Mouse (Mus musculus) cerebellum, adult 8-10 months (tissue): ENCODE data around the gene Amotl2.

ENCODE experiments used
- DNase-seq: peaks from one replicate; pipeline ENCODE4 v3.0.0; 2022

Amotl2 gene

DNA sequence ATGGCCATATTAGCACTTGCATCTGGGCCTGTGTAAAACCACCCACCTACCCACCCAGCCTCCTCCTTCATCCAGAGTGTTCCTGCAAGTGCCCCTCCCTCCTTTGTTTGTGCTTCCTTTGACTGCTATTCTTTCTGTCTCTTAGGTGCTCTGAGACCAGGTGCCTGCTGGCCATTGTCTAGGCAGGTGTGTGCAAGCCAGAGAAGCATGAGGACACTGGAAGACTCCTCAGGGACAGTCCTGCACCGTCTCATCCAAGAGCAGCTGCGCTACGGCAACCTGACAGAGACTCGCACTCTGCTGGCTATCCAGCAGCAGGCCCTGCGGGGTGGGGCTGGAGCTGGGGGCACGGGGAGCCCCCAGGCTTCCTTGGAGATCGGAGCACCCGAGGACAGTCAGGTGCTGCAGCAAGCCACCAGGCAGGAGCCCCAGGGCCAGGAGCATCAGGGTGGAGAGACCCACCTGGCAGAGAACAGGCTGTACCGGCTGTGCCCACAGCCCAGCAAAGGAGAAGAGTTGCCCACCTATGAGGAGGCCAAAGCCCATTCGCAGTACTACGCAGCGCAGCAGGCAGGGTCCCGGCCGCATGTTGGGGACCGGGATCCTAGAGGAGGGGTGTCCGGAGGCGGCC, 3.6 kb downstream of the Amotl2 start:
- no peak for DNase-seq

DNA sequence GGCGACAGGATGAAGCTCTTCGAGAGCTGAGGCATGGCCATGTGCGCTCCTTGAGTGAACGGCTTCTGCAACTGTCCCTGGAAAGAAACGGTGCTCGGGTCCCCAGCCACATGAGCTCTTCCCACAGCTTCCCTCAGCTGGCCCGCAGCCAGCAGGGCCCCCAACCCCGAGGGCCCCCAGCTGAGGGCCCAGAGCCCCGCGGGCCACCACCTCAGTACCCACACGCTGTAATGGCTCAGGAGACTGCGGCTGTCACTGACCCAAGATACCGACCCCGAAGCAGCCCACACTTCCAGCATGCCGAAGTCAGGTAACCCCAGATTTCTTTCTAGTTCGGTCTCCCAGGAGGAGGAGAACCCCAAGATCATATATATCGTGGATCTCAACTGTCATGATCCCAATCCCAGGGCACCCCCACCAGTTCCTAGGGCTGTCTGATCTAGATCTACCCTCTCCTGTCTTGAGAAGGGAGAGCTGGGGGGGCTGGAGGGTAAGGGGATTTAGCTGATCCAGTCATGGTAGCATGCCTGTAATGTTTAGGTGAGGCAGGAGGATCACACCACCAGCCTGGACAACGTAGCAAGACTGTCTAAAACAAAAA, 4.2 kb downstream of the Amotl2 start:
- DNase-seq: no peak

DNA sequence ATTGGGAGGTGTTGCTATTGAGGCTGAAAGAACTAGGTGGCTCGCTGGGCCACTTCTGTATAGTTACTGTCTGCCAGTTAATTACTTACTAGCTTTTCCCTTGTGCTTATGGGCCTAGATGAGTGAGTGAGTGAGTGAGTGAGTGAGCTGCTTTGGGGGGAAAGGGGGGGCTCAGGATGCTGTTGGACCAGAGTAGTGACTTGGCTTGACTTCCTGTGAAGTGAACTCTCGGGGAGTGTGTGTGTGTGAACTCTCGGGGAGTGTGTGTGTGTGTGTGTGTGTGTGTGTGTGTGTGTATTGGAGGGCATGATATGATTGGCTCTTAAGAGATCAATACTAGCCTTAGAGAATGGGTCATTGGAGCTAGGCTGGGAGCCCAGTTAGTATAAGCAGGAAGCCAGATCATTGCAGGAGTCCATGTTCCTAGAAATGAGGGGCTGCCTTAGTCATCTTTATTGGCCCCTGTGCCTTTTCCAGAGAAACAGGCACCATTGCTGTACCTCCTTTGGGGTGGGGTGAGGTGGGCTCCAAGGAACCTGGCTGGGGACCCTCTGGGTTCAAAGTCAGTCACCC, 5.0 kb downstream of the Amotl2 start:
- DNase-seq: no peak

DNA sequence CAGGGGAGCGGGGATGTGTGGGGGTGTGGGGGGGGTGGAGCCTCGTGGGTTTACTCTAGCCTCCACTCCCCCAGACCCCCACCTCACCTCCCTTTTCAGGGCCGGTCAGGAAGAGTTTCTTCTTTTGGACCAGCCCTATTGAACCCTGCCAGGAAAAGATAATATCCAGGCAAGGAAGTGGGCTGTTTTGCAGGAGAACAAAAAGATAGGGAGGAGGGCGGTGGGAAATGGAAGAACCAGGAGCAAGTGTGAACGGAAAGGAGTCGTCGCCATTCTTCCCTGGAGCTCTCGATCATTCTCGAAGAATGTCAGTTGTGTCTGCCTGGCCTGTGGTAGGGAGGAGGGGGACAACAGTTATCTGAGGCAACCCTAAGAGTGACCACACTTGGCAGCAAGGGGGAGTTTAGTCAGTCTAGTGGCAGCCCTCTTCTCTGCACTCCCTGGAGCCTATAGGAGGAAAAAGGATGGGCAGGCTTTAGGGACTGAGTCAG, 5.6 kb downstream of the Amotl2 start:
- DNase-seq: no peak

DNA sequence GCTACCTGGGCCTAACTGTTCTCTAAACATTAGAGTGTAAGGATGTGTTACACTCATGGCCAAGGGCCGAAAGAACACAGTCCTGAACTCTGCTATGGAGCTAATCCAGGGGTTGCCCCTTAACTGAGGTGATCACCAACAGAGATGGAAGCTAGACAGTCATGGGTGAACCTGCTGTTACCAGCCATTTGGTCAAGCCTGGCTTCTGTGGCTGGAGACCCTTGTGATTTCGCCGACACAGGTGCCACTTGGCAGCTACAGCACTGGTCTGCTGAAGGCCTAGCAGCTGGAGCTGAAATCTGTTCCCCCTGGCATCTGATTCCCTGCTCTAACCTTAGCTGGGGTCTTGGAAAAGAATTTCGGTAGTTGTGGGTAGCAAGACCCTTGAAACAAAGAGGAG, 6.3 kb downstream of the Amotl2 start:
- no peak for DNase-seq

DNA sequence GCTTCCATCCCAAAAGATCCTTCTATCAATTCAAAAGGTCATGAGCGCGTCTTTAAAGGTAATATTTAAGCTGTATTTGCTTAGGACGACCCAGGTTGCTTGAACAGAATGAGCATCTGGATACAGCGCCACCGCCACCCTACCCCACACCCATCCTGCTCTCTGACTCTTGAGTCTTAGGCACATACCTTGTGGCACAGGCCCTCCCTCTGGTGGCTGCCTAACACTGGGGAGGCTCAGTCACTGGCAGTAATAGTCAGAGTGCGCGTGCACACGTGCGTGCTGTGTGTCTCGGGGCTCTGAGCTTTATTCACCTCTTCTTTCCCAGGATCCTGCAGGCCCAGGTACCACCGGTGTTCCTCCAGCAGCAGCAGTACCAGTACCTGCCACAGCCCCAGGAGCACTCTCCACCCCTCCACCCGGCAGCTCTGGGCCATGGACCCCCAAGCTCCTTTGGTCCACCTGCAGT, 6.8 kb downstream of the Amotl2 start:
- no peak for DNase-seq

DNA sequence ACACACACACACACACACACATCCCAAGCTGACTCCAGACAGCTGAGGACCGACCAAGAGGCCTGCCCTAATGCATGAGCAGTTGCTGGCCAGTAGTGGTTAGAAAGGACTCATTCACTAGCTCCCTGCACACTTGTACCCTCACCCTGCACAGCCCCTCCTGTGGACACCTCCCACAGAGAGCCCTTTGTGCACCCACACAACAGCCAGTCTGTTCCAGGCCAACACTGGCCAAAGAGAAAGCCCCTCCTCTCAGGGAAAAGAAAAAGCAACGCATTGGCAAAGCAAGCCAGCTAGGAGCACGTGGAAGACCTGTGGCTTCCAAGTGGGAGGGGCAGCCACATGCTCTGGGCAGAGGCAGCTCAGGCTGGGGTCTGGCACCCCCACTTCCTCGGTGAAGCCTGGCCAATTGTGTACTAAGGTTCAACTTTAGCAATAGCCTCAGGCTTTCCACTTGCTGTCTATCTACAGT, 7.6 kb downstream of the Amotl2 start:
- DNase-seq: no peak

DNA sequence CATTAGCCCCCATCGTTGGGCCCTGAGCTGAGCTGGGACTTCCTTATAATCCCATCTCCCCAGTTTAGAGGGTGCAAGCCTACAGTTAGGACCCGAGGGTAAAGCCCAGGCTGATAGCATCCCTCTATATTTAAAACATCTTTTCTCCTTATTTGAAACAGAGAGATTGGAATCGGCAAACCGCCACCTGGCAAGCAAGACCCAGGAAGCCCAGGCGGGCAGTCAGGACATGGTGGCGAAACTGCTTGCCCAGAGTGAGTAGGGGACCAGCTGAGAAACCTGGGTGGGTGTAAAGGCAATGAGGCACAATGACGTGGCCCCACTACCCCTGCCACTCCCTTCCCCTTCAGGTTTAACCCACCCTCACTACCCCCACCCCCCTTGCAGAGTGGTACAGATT, 8.5 kb downstream of the Amotl2 start:
- DNase-seq: no peak

DNA sequence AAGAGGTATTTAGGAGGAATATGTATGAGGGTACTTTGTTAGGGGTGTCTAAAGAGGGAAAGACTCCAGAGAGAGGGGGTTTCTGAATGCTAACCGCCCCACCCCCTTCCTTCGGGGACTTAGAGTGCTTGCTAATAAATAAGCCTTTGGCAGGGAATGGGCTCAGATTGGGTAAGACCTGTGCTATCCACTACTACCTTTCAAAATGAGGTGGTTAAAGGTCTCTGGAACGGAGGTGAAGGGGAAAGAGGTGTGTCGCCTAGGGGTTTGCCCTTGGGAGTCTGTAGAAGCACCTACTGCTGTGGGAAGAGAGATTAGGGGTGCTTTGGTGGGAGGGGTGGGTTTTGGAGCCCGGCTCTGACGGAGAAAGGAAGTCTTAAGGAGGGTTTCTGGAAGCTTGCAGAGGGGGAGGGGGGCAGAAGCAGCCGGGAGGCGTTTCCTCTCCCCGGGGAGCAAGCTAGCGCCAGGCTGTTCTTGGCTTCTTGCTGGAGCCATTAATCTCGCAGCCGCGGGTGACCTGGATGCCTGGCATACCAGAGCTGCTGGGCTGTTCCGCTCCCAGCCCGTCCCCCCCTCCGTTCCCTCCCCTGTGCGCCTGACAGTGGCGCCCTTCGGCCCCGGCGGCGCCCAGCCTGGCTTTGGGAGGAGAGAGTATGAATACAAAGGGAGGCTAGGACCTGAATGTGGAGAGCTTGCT, 9.6 kb downstream of the Amotl2 start:
- no peak for DNase-seq

DNA sequence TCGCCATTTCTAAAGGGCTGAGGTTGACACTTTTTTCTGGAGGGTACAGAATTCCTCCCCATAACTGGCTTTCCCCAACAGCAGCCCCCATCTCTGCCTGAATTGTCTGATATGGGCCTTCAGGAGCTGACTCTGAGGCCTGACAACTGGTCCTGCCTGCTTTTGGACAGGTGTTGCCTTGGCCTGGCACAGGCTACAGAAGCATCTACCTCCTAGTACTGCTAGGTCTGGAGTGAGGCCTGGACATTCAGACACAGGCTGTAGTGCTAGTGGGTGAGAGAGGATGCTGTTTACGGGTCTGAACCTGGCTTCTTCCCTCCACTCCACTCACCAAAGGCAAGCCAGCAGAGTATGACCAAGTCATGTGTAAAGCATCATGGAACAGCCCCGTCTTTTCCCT, 10.3 kb downstream of the Amotl2 start:
- no peak for DNase-seq

DNA sequence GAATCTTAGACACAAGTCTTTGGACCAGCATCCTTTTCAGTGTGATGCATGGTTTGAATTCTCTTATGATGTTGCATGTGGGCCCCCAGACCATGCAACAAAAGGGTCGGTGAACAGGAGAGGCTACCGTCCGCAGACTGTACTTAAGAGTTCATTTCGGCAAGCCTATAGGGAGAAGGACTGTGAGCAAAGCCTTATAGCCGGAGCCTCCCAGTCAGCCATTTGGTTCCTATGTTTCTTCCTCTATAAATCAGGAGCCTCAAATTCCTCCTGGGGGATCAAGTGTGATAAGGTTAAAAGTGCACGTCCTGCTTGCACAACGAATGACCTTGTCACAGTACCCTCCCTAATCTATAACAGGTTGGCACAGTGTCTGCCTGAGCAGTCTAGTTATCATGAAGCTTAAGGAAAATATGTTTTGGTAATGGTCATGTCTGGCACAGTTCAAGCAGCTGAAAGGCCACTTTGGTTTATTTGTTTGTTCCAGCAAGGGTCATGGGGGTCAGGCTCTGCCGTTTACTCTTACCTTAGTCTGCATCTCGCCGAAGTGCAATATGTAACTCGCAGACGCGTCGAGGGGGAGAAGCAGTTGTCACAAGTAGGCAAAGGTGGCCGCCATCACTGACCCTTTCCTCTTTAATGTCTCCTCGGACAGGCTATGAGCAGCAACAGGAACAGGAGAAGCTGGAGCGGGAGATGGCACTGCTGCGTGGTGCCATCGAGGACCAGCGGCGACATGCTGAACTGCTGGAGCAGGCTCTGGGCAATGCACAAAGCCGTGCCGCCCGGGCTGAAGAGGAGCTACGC, 11.4 kb downstream of the Amotl2 start:
- no peak for DNase-seq

DNA sequence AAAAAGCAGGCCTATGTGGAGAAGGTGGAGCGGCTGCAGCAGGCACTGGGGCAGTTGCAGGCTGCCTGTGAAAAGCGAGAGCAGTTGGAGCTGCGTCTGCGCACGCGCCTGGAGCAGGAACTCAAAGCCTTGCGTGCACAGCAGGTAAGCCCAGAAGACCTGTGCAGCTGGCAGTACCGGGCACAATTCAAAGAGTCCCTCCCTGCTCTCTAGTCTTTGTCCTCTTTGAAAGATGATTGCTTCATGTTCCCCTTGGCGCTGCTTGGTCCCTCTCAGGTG, 11.9 kb downstream of the Amotl2 start:
- DNase-seq: no peak

DNA sequence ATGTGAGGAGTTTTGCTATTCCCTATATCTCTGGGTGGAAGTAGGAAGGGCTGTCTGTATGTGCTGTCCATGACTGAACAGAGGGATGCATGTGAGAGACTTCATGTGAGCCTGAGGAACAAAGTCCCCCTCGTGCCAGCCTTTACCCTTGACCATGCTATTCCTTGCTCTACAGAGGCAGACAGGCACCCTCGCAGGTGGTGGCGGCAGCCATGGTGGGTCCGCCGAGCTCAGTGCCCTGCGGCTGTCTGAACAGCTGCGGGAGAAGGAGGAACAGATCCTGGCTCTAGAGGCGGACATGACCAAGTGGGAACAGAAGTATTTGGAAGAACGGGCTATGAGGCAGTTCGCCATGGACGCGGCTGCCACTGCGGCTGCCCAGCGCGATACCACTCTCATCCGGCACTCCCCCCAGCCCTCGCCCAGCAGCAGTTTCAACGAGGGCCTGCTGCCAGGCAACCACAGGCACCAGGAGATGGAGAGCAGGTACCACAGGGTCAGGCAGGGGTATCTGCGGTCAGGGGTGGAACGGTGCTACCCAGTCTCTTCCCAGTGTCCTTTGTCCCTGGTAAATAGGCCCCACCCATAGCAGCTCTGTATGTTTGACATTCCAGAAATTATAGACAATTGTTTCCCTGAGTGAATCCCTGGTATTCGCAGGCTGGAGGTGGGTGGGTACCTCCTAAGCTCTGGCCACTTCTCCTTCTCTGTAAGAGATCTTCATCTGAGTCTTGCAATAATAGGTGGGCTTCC, 12.8 kb downstream of the Amotl2 start:
- DNase-seq: no peak

DNA sequence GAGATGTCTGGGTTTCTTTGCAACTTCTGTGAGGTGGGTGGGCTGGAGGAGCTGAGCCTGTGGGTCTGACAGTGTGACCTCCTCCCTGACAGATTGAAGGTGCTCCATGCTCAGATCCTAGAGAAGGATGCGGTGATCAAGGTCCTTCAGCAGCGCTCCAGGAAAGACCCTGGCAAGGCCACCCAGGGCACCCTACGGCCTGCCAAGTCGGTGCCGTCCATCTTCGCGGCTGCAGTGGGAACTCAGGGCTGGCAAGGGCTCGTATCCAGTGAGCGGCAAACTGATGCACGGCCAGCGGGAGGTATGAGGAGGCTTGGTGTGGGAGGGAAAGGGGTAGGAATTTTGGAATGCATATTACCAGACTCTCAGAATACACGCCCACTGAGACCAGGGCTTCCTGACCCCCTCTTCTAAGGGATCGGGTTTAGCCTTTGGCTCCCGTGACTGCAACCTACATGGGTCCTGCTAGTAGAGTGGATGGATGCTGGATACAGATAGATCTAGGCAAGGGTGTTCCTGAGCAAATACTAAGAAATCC, 13.5 kb downstream of the Amotl2 start:
- no peak for DNase-seq

DNA sequence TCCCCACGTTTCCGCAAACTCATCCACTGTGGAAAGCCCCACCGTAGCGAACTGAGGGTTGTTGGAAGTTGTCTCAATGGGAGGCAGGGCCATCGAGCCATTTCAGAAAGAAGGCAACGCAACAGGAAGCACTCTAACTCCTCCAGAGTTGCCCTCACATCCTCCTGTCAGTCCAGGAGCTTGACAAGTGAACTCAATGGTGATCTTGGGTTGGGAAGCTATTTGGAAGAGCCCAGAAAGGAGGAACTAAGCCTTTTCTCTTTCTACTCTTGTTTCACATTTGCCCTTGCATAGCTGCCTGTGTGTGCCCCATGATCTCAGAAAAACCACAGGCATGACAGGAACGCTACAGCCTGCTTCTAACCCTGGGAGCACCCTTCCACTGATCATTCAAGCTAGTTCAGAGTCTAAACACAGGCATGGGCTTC, 14.6 kb downstream of the Amotl2 start:
- no peak for DNase-seq

DNA sequence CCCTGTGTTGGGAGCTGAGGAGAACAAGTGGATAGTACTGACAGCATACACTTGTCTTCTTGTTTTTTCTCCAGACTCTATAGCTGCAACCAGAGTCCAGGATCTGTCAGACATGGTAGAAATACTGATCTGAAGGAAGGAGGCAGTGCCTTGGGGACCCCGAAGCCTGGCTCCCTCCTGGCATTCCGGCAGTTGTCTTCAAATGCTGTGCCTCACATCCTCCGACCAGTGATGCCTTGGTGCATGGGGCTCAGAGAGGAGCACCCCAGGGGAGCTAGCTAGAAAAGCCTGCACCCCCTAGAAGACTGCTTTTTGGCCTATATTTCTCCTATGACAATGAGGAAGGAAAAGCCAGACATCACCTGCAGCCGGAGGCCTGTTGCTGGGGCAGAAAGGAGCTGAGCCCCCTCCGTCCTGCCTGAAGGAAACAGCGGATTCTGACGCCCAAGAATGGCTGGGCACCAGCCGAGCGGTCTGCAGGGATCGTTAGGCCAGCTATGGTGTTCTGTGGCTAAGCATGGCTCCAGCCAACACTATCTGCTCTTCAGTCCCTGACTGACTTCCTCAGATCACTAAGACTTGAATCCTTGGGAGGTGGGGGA, 15.2 kb downstream of the Amotl2 start:
- DNase-seq: no peak

DNA sequence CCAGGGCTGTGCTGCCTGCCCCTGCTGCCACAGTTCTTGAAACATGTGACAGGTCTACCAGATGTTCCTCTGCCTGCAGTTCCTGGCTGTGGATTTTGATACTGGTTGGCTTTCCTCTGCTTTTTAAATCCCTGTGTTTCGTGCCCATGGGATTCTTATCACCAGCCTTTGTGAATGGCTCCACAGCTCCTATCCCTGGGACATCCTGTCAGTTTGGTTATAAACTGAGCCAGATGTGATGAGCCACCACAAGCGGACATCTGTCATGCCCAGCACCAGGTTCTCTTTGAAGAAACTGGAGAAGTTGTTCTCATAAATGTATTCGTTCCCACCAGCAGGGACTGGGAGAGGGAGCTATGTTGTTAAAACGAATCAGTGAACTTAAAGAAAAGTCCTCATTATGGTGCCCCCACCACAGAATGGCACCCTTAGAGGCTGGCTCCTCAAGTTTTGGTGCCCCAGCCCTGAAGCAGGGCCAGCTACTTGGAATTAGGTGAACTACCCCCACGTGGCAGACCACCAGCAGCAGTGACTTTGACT, 15.9 kb downstream of the Amotl2 start:
- DNase-seq: no peak

DNA sequence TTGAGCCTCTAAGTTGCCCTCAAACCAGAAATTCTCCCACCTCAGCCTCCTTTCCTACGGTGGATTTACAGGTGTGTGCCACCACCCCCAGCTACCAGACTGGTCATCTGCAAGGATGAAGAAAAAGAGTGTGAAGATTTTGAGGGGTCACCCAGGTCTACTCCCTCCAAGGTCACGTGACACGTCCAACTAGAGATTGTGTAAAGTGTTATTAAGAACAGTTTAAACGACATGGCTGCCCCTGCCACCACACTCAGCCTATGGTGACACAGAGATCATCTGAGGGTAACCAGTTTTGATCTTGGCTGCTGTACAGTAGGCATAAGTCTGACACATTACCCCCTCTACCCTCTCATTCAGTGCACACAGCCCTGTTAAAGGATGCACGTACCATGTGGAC, 17.0 kb downstream of the Amotl2 start:
- no peak for DNase-seq

DNA sequence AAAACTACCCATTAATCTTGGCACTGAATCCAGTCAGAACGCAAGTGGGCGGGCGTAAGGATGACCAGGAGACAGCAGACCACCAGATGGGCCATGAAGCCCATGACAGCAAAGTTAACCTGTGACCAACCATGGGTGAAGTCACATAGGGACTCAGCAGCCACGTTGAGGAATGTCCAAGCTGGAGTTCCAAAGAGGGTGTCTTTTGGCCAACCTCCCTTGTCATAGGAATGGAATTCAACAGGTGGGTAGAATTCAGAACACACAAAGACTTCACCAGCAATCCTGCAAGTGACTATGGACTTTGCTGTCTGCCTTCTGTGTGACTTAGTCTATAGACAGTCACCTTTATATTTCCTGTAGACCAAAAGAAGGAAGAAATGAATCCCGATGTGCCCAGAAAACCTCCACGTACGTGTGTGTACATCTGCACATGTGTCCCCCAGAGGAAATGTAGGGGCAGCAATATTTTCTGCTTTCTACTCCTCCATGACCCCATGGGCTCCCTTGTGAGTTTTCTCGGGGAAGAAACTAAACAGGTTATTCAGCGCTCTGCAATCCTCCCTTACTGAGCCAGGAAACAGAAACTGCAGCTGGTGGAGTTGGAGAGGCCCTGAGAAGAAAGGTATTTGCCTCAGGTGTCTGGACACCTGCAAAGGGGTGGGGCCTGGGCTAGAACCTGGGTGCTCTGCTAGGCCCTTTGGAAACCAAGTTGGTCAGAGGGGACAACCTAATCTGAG, 17.7 kb downstream of the Amotl2 start:
- no peak for DNase-seq

DNA sequence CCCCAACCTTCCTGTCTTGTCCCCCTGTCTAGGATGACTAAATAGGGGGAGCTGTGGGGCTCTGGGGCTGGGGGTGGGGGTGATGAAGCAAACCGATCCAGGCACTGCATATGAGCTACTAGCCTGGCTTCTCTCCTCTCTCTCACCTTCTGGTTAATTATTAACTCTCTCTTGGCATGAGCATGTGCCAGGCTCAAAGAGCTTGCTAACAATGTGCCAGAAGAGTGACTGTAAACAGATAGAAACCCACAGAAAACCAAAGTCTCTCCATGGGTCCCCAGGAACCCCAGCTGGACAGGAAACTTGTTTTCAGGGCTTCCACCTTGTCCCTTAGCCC, 18.2 kb downstream of the Amotl2 start:
- no peak for DNase-seq

DNA sequence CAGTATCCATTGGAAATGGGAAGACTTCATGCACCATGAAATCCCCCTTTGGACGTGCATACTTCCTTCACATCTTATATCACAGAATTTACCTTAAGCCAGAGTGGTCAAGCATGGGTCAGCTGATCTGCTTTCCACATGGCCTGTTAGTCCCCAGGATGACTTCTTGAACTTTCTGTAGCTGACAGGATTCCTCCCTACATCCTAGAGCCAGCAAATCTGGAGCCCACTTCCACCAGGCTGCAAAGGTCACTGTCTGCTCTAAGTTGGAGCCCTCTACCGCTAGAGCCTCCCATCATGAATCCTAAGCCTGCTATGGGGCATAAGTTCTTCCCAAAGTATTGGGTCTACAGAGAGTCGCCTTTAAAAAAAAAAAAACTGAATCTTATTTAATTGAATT, 18.8 kb downstream of the Amotl2 start:
- no peak for DNase-seq
